Mouse (Mus musculus): ENCODE data around the gene Ear1.
"Not testable (repeated sequence)": the region's sequence is repeated elsewhere in the genome, so short reads cannot be mapped to it uniquely, and the experiment has no call there.

DNA sequence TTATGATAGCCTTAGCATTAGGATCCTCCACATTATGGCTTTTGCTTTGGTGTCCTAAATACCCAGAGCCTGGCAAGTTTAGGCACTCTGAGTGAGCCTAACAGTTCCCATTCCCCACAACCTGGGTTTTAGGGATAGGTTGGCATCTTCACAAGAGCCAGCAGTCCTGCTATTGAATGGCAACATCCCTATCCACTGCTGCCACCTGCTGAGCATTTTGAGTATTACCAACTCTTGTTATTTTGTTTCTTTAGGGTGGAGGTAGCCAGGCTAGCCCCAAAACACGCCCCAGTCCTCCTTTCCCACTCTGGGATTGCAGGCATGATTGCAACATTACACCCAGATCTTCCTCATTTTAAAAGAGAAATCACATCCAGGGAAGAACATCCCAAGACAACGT lies 14.8 kb downstream of the Ear1 start:
- not testable (repeated sequence) for TF ChIP-seq POLR2A (IDR thresholded peaks at IDR 0.05; ENCODE audit: low read depth, low read length); CTCF (IDR thresholded peaks at IDR 0.05; ENCODE audit: extremely low read depth, insufficient read depth, insufficient read length, insufficient replicate concordance)
